Comparison of ENCODE assay signal across 7 mouse cellular contexts in the genomic region with DNA sequence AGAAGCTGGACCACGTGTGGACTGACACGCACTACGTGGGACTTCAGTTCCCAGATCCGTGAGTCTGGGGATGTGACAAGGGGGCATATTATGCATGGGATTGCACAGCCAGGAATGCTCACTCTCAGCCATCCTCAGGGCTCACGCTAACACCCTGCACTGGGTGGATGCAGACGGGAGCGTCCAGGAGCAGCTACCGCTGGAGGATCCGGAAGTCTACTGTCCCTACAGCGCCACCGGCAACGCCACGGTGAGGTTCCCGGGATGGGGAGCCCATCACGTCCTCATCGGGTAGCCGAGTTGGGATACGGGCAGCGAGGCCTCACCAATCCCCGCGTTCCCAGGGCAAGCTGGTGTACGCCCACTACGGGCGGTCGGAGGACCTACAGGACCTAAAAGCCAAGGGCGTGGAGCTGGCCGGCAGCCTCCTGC. TPM values are rescaled to one million over a fixed set of nuclear protein-coding genes. Genes with fewer than 3 reads are reported as not detected.
DNase-seq lines count a peak whose midpoint lies in the region; ATAC-seq and TF ChIP-seq lines count a peak whose summit lies in the region.

No protein-coding gene starts in this region.

- peak overlapping the region; percentile 54 for H3K4me2 ChIP-seq in kidney, embryonic 16.5 days (replicated peaks; ENCODE audit: low read depth, low read length)
- peak overlapping the region; percentile 49 for H3K4me2 ChIP-seq in midbrain, postnatal 0 days (ENCODE audit: low read depth, low read length, poor library complexity, severe bottlenecking)

- DNase-seq in adrenal gland, postnatal 36 days: peak; percentile 74 to 76
- peak; percentile 75 to 84 for DNase-seq in cerebellum, postnatal 25 days
- DNase-seq in heart, adult 8-10 months (ENCODE audit: low spot score): peak; percentile 19
- peak; percentile 31 for DNase-seq in liver
- peak; percentile 38 for DNase-seq in midbrain, postnatal 0 days (ENCODE audit: low spot score)
- no peak for DNase-seq in thymus, adult 2 months

- no peak overlapping the region; the same call in 1 of the 2 replicates for H3K9ac ChIP-seq in kidney, embryonic 16.5 days (replicated peaks; ENCODE audit: low read length)
- H3K9ac ChIP-seq in midbrain, postnatal 0 days (replicated peaks; ENCODE audit: low read length, poor library complexity, severe bottlenecking): peak overlapping the region; percentile 39; the same call in 1 of the 2 replicates

- H3K4me3 ChIP-seq in kidney, embryonic 16.5 days (ENCODE audit: low read length): peak overlapping the region; percentile 20
- H3K4me3 ChIP-seq in midbrain, postnatal 0 days (ENCODE audit: low read depth, low read length): peak overlapping the region; percentile 29
- H3K4me3 ChIP-seq in thymus, adult 2 months (ENCODE audit: control insufficient read depth, insufficient read depth, low read length): no peak overlapping the region

- H3K27ac ChIP-seq in kidney, embryonic 16.5 days (ENCODE audit: low read length): no peak overlapping the region
- H3K27ac ChIP-seq in midbrain, postnatal 0 days (ENCODE audit: low read depth, low read length): 0 out of 2 replicates have a peak overlapping the region, but pooled peaks have one; percentile 3
- no peak overlapping the region for H3K27ac ChIP-seq in thymus, adult 2 months (ENCODE audit: control insufficient read depth, insufficient read depth, low read length)

- no peaks in the 10 kb centered on the region for H3K9me3 ChIP-seq in kidney, embryonic 16.5 days (ENCODE audit: low read length)
- no peaks in the 10 kb centered on the region for H3K9me3 ChIP-seq in midbrain, postnatal 0 days (ENCODE audit: low read length)

- no peak for TF ChIP-seq POLR2A in thymus, adult 2 months (IDR thresholded peaks at IDR 0.05; ENCODE audit: control insufficient read depth, extremely low read depth, insufficient read depth, low read length, poor library complexity)

- no peaks in the 10 kb centered on the region for H3K36me3 ChIP-seq in kidney, embryonic 16.5 days (ENCODE audit: insufficient read depth, low read length)
- H3K36me3 ChIP-seq in midbrain, postnatal 0 days (ENCODE audit: insufficient read depth, low read length): no peaks in the 10 kb centered on the region
- no peaks in the 10 kb centered on the region for H3K36me3 ChIP-seq in thymus, adult 2 months (ENCODE audit: control insufficient read depth, insufficient read depth, low read length)

- 5% methylated on average over 27 of the region's 27 CpGs for WGBS in kidney, embryonic 16.5 days
- WGBS in midbrain, postnatal 0 days: 11% methylated on average over 27 of the region's 27 CpGs
- WGBS in thymus, adult 2 months: 90% methylated on average over 27 of the region's 27 CpGs

- 0 out of 2 replicates have a peak, but pooled peaks have one; percentile 42 for ATAC-seq in kidney, embryonic 16.5 days (ENCODE audit: low FRiP score, low TSS enrichment)
- ATAC-seq in midbrain, postnatal 0 days (ENCODE audit: low FRiP score): peak; percentile 44

- peak; percentile 51 for TF ChIP-seq CTCF in midbrain, postnatal 0 days (IDR thresholded peaks at IDR 0.05)
- no peak for TF ChIP-seq CTCF in thymus, adult 2 months (IDR thresholded peaks at IDR 0.05; ENCODE audit: borderline replicate concordance, control insufficient read depth, extremely low read depth, insufficient read depth, low read length, poor library complexity)

- H3K4me1 ChIP-seq in kidney, embryonic 16.5 days (ENCODE audit: insufficient read depth, low read length): no peaks in the 10 kb centered on the region
- no peaks in the 10 kb centered on the region for H3K4me1 ChIP-seq in midbrain, postnatal 0 days (ENCODE audit: insufficient read depth, low read length)
- peaks cover 17% of the 10 kb centered on the region for H3K4me1 ChIP-seq in thymus, adult 2 months (replicated peaks; ENCODE audit: control insufficient read depth, insufficient read depth, low read length)

- peaks cover 2% of the 10 kb centered on the region for H3K27me3 ChIP-seq in kidney, embryonic 16.5 days (ENCODE audit: insufficient read depth, low read length)
- no peaks in the 10 kb centered on the region for H3K27me3 ChIP-seq in midbrain, postnatal 0 days (ENCODE audit: insufficient read depth, low read length)
- H3K27me3 ChIP-seq in thymus, adult 2 months (ENCODE audit: control insufficient read depth, insufficient read depth, low read length): no peaks in the 10 kb centered on the region

RNA-seq across cellular contexts. Expression of a gene that starts 4.8 kb away (rescaled TPM):
- 1 to 10 TPM in 1 of 2 experiments, under 1 TPM in 1; 0.95 to 1.1 TPM for total RNA-seq in adrenal gland, postnatal 36 days (2021)
- under 1 TPM in 1 of 4 experiments, not detected in 3; 0.09 TPM for total RNA-seq in heart, adult 8-10 months (2022)
- polyA plus RNA-seq in kidney, embryonic 16.5 days (2015; fragmentation: Nextera tagmentation; extraction: Ambion mirVana): 0.23 and 0.57 TPM in 2 replicates
- 22.3 and 29.6 TPM in 2 replicates for total RNA-seq in midbrain, postnatal 0 days (2014; rRNA removed)
- 21.7 and 22.7 TPM in 2 replicates for polyA plus RNA-seq in midbrain, postnatal 0 days (2015; fragmentation: Nextera tagmentation; extraction: Ambion mirVana)
- polyA plus RNA-seq in thymus, adult 2 months (2012; rRNA removed): 0.49 and 2.4 TPM in 2 replicates

RNA-seq across cellular contexts. Expression of a gene that starts 21.2 kb away (rescaled TPM):
- 1 to 10 TPM; 2.6 to 3.3 TPM for total RNA-seq in adrenal gland, postnatal 36 days (2021)
- total RNA-seq in heart, adult 8-10 months (2022): not detected
- polyA plus RNA-seq in kidney, embryonic 16.5 days (2015; fragmentation: Nextera tagmentation; extraction: Ambion mirVana): 0.40 and 0.96 TPM in 2 replicates
- 248 and 270 TPM in 2 replicates for total RNA-seq in midbrain, postnatal 0 days (2014; rRNA removed)
- polyA plus RNA-seq in midbrain, postnatal 0 days (2015; fragmentation: Nextera tagmentation; extraction: Ambion mirVana): 264 and 287 TPM in 2 replicates
- 0.20 TPM in 1 of 2 replicates, not detected in the other for polyA plus RNA-seq in thymus, adult 2 months (2012; rRNA removed)

RNA-seq across cellular contexts. Expression of a gene that starts 26.4 kb away (rescaled TPM):
- total RNA-seq in adrenal gland, postnatal 36 days (2021): 10 to 100 TPM; 45.6 to 47.8 TPM
- total RNA-seq in heart, adult 8-10 months (2022): 10 to 100 TPM in 3 of 4 experiments, 1 to 10 TPM in 1; 9.0 to 17.6 (median 14.4) TPM
- 25.2 and 28.6 TPM in 2 replicates for polyA plus RNA-seq in kidney, embryonic 16.5 days (2015; fragmentation: Nextera tagmentation; extraction: Ambion mirVana)
- total RNA-seq in midbrain, postnatal 0 days (2014; rRNA removed): 17.7 and 18.5 TPM in 2 replicates
- polyA plus RNA-seq in midbrain, postnatal 0 days (2015; fragmentation: Nextera tagmentation; extraction: Ambion mirVana): 70.5 and 71.3 TPM in 2 replicates
- polyA plus RNA-seq in thymus, adult 2 months (2012; rRNA removed): 252 and 273 TPM in 2 replicates

RNA-seq across cellular contexts. Expression of a gene that starts 39.1 kb away (rescaled TPM):
- 100 to 1,000 TPM; 874 to 904 TPM for total RNA-seq in adrenal gland, postnatal 36 days (2021)
- 10 to 100 TPM; 38.9 to 46.0 (median 42.2) TPM for total RNA-seq in heart, adult 8-10 months (2022)
- polyA plus RNA-seq in kidney, embryonic 16.5 days (2015; fragmentation: Nextera tagmentation; extraction: Ambion mirVana): 150 and 156 TPM in 2 replicates
- 18.6 and 19.4 TPM in 2 replicates for total RNA-seq in midbrain, postnatal 0 days (2014; rRNA removed)
- polyA plus RNA-seq in midbrain, postnatal 0 days (2015; fragmentation: Nextera tagmentation; extraction: Ambion mirVana): 16.7 and 19.6 TPM in 2 replicates
- polyA plus RNA-seq in thymus, adult 2 months (2012; rRNA removed): 21.9 and 29.7 TPM in 2 replicates

RNA-seq across cellular contexts. Expression of a gene that starts 41.2 kb away (rescaled TPM):
- total RNA-seq in adrenal gland, postnatal 36 days (2021): 100 to 1,000 TPM; 544 to 638 TPM
- total RNA-seq in heart, adult 8-10 months (2022): 100 to 1,000 TPM; 243 to 256 (median 246) TPM
- polyA plus RNA-seq in kidney, embryonic 16.5 days (2015; fragmentation: Nextera tagmentation; extraction: Ambion mirVana): 358 and 388 TPM in 2 replicates
- 1,154 and 1,456 TPM in 2 replicates for total RNA-seq in midbrain, postnatal 0 days (2014; rRNA removed)
- 590 and 632 TPM in 2 replicates for polyA plus RNA-seq in midbrain, postnatal 0 days (2015; fragmentation: Nextera tagmentation; extraction: Ambion mirVana)
- polyA plus RNA-seq in thymus, adult 2 months (2012; rRNA removed): 1,444 and 1,492 TPM in 2 replicates

Comparison
In these comparisons a context has a peak if more than half of its experiments do, and no peak if none do; other contexts are left out.
1. RNA of a gene that starts 4.8 kb away (total RNA-seq): 22.3 to 29.6 TPM in midbrain, postnatal 0 days; 0.95 to 1.1 TPM in adrenal gland, postnatal 36 days and 0.09 TPM in heart, adult 8-10 months; every median in the first group is over 10 times any median in the second.
2. RNA of a gene that starts 21.2 kb away (total RNA-seq): 248 to 270 TPM in midbrain, postnatal 0 days; 2.6 to 3.3 TPM in adrenal gland, postnatal 36 days and not detected in heart, adult 8-10 months; every median in the first group is over 10 times any median in the second.